Mouse (Mus musculus): ENCODE measurements at regions not wholly inside any gene's neighbourhood (a gene's known extent, or its start where the extent isn't known, plus 50 kb on each side); places are given as distances from the start of the nearest gene placed in this dataset.
A peak's percentile ranks its signal among the peaks of the same experiment; 100 is the strongest.

GRCm38 (mm10) chr1:61139291-61139983 lies 161.7 kb downstream of the Icos start:
- WGBS = 4% methylated on average over 15 of the region's 15 CpGs
- ATAC-seq (ENCODE audit: low FRiP score) = peak; percentile 73
- Histone ChIP-seq H3K4me2 (peak overlapping the region; percentile 48), H3K36me3 (replicated peaks) (no peaks in the 10 kb centered on the region), H3K27ac (peak overlapping the region; percentile 75), H3K9me3 (no peaks in the 10 kb centered on the region), H3K4me1 (peaks cover 63% of the 10 kb centered on the region), H3K9ac (no peak overlapping the region), H3K4me3 (replicated peaks) (peak overlapping the region; percentile 16), H3K27me3 (peaks cover 3% of the 10 kb centered on the region; the same call in 1 of the 2 replicates)

GRCm38 (mm10) chr1:61139984-61140648 lies 162.4 kb downstream of the Icos start:
- peak; percentile 39 for ATAC-seq (ENCODE audit: low FRiP score)
- Histone ChIP-seq H3K4me1 (peaks cover 66% of the 10 kb centered on the region), H3K36me3 (replicated peaks) (no peaks in the 10 kb centered on the region), H3K9ac (no peak overlapping the region), H3K27me3 (peaks cover 3% of the 10 kb centered on the region; the same call in 1 of the 2 replicates), H3K4me2 (peak overlapping the region; percentile 48; the same call in 1 of the 2 replicates), H3K9me3 (no peaks in the 10 kb centered on the region), H3K27ac (peak overlapping the region; percentile 75), H3K4me3 (replicated peaks) (no peak overlapping the region)
- 44% methylated on average over 10 of the region's 10 CpGs for WGBS

GRCm38 (mm10) chr1:61140870-61141591 lies 163.3 kb downstream of the Icos start:
- no peak overlapping the region for H3K9ac ChIP-seq
- H3K4me2 ChIP-seq = no peak overlapping the region
- H3K4me3 ChIP-seq (replicated peaks) = no peak overlapping the region
- peaks cover 68% of the 10 kb centered on the region for H3K4me1 ChIP-seq
- WGBS = 12% methylated on average over 9 of the region's 9 CpGs
- no peak for ATAC-seq (ENCODE audit: low FRiP score)
- H3K27me3 ChIP-seq = peaks cover 5% of the 10 kb centered on the region; the same call in 1 of the 2 replicates
- H3K36me3 ChIP-seq (replicated peaks) = no peaks in the 10 kb centered on the region
- H3K27ac ChIP-seq = peak overlapping the region; percentile 75
- H3K9me3 ChIP-seq = no peaks in the 10 kb centered on the region

- Histone ChIP-seq H3K27me3 (peaks cover 6% of the 10 kb centered on the region), H3K4me1 (peaks cover 72% of the 10 kb centered on the region), H3K27ac (no peak overlapping the region)
These were observed 163.8 kb downstream of the Icos start for GRCm38 (mm10) chr1:61141592-61141930.

GRCm38 (mm10) chr1:61141952-61142351 lies 164.2 kb downstream of the Icos start:
- Histone ChIP-seq H3K9me3 (no peaks in the 10 kb centered on the region), H3K27me3 (peaks cover 6% of the 10 kb centered on the region), H3K36me3 (replicated peaks) (no peaks in the 10 kb centered on the region)

More at GRCm38 (mm10) chr1:61141592-61141930, 163.8 kb downstream of the Icos start:
- Histone ChIP-seq H3K9ac (no peak overlapping the region), H3K9me3 (no peaks in the 10 kb centered on the region), H3K36me3 (replicated peaks) (no peaks in the 10 kb centered on the region), H3K4me3 (replicated peaks) (no peak overlapping the region), H3K4me2 (no peak overlapping the region)
- ATAC-seq (ENCODE audit: low FRiP score) = no peak
- 40% methylated on average over 2 of the region's 2 CpGs for WGBS

GRCm38 (mm10) chr1:61143030-61143753 lies 165.5 kb downstream of the Icos start:
- ATAC-seq (ENCODE audit: low FRiP score) = no peak
- Histone ChIP-seq H3K9ac (no peak overlapping the region), H3K4me1 (peaks cover 73% of the 10 kb centered on the region), H3K4me2 (no peak overlapping the region; the same call in 1 of the 2 replicates), H3K27ac (no peak overlapping the region), H3K27me3 (peaks cover 9% of the 10 kb centered on the region), H3K36me3 (replicated peaks) (no peaks in the 10 kb centered on the region), H3K4me3 (replicated peaks) (no peak overlapping the region), H3K9me3 (no peaks in the 10 kb centered on the region)
- WGBS = 35% methylated on average over 14 of the region's 14 CpGs

More at GRCm38 (mm10) chr1:61141952-61142351, 164.2 kb downstream of the Icos start:
- H3K9ac ChIP-seq = no peak overlapping the region
- H3K4me1 ChIP-seq = peaks cover 73% of the 10 kb centered on the region
- no peak for ATAC-seq (ENCODE audit: low FRiP score)
- H3K4me2 ChIP-seq = no peak overlapping the region
- 52% methylated on average over 9 of the region's 9 CpGs for WGBS
- no peak overlapping the region for H3K27ac ChIP-seq
- H3K4me3 ChIP-seq (replicated peaks) = no peak overlapping the region

GRCm38 (mm10) chr1:61143754-61144066 lies 166.0 kb downstream of the Icos start:
- no peak for ATAC-seq (ENCODE audit: low FRiP score)

GRCm38 (mm10) chr1:61145013-61145412 lies 167.3 kb downstream of the Icos start:
- ATAC-seq (ENCODE audit: low FRiP score) = no peak

More at GRCm38 (mm10) chr1:61143754-61144066, 166.0 kb downstream of the Icos start:
- WGBS = 58% methylated on average over 8 of the region's 8 CpGs
- Histone ChIP-seq H3K9ac (no peak overlapping the region), H3K27ac (no peak overlapping the region), H3K27me3 (peaks cover 10% of the 10 kb centered on the region), H3K36me3 (replicated peaks) (no peaks in the 10 kb centered on the region), H3K4me1 (peaks cover 73% of the 10 kb centered on the region), H3K4me2 (no peak overlapping the region), H3K9me3 (no peaks in the 10 kb centered on the region), H3K4me3 (replicated peaks) (no peak overlapping the region)

GRCm38 (mm10) chr1:61145572-61145971 lies 167.8 kb downstream of the Icos start:
- no peaks in the 10 kb centered on the region for H3K36me3 ChIP-seq (replicated peaks)
- peaks cover 57% of the 10 kb centered on the region for H3K4me1 ChIP-seq
- H3K4me2 ChIP-seq = 0 out of 2 replicates have a peak overlapping the region, but pooled peaks have one; percentile 2
- peaks cover 10% of the 10 kb centered on the region for H3K27me3 ChIP-seq
- 42% methylated on average over 7 of the region's 7 CpGs for WGBS
- peak; percentile 58 for ATAC-seq (ENCODE audit: low FRiP score)
- H3K9ac ChIP-seq = no peak overlapping the region
- peak overlapping the region; percentile 53; the same call in 1 of the 2 replicates for H3K27ac ChIP-seq
- H3K4me3 ChIP-seq (replicated peaks) = no peak overlapping the region
- no peaks in the 10 kb centered on the region for H3K9me3 ChIP-seq

More at GRCm38 (mm10) chr1:61145013-61145412, 167.3 kb downstream of the Icos start:
- Histone ChIP-seq H3K36me3 (replicated peaks) (no peaks in the 10 kb centered on the region), H3K9ac (no peak overlapping the region; the same call in 1 of the 2 replicates), H3K4me3 (replicated peaks) (no peak overlapping the region), H3K4me2 (no peak overlapping the region), H3K27me3 (peaks cover 10% of the 10 kb centered on the region), H3K9me3 (no peaks in the 10 kb centered on the region), H3K27ac (peak overlapping the region; percentile 53), H3K4me1 (peaks cover 62% of the 10 kb centered on the region)
- WGBS = 57% methylated on average over 4 of the region's 4 CpGs

- no peaks in the 10 kb centered on the region for H3K9me3 ChIP-seq
- no peak overlapping the region for H3K9ac ChIP-seq
- H3K4me3 ChIP-seq (replicated peaks) = no peak overlapping the region
- WGBS = 20% methylated on average over 3 of the region's 3 CpGs
- no peak overlapping the region for H3K4me2 ChIP-seq
- peaks cover 10% of the 10 kb centered on the region for H3K27me3 ChIP-seq
- H3K36me3 ChIP-seq (replicated peaks) = no peaks in the 10 kb centered on the region
- H3K27ac ChIP-seq = 0 out of 2 replicates have a peak overlapping the region, but pooled peaks have one; percentile 53
- ATAC-seq (ENCODE audit: low FRiP score) = peak; percentile 81
- peaks cover 51% of the 10 kb centered on the region for H3K4me1 ChIP-seq
These were observed 168.5 kb downstream of the Icos start for GRCm38 (mm10) chr1:61146222-61146723.

GRCm38 (mm10) chr1:61151742-61152141 lies 174.0 kb downstream of the Icos start:
- Histone ChIP-seq H3K27ac (no peak overlapping the region), H3K4me3 (replicated peaks) (no peak overlapping the region), H3K9ac (no peak overlapping the region), H3K36me3 (replicated peaks) (no peaks in the 10 kb centered on the region), H3K27me3 (peaks cover 5% of the 10 kb centered on the region), H3K4me2 (no peak overlapping the region), H3K4me1 (no peaks in the 10 kb centered on the region; the same call in 1 of the 2 replicates), H3K9me3 (no peaks in the 10 kb centered on the region)
- ATAC-seq (ENCODE audit: low FRiP score) = no peak
- WGBS = 67% methylated on average over 2 of the region's 2 CpGs
